Mouse (Mus musculus): ENCODE results near the gene Mterf1a. TPM values are rescaled to one million over a fixed set of nuclear protein-coding genes. Genes with fewer than 3 reads are reported as not detected.

Mterf1a gene
- polyA plus RNA-seq, 1 experiment: 3.0 TPM

- H3K27me3 ChIP-seq (ENCODE audit: control insufficient read depth, insufficient read depth, low read length): no peaks in the 10 kb centered on the region
- no peak for DNase-seq
- H3K4me3 ChIP-seq (ENCODE audit: control insufficient read depth, insufficient read depth, low read length): no peak overlapping the region
- no peaks in the 10 kb centered on the region for H3K36me3 ChIP-seq (ENCODE audit: control insufficient read depth, insufficient read depth, low read length)
- no peak overlapping the region for H3K27ac ChIP-seq (ENCODE audit: control insufficient read depth, insufficient read depth, low read length)
- TF ChIP-seq POLR2A (IDR thresholded peaks at IDR 0.05; ENCODE audit: control insufficient read depth, extremely low read depth, insufficient read depth, low read length, poor library complexity) (no peak), CTCF (IDR thresholded peaks at IDR 0.05; ENCODE audit: borderline replicate concordance, control insufficient read depth, extremely low read depth, insufficient read depth, low read length, poor library complexity) (no peak)
- no peaks in the 10 kb centered on the region for H3K4me1 ChIP-seq (replicated peaks; ENCODE audit: control insufficient read depth, insufficient read depth, low read length)
- WGBS: 93% methylated on average over 5 of the region's 5 CpGs
These were observed 41.5 kb upstream of the Mterf1a start for GRCm38 (mm10) chr5:3935266-3935665.

GRCm38 (mm10) chr5:3933551-3933950 lies 39.8 kb upstream of the Mterf1a start:
- DNase-seq: no peak
- H3K4me3 ChIP-seq (ENCODE audit: control insufficient read depth, insufficient read depth, low read length): no peak overlapping the region
- TF ChIP-seq POLR2A (IDR thresholded peaks at IDR 0.05; ENCODE audit: control insufficient read depth, extremely low read depth, insufficient read depth, low read length, poor library complexity) (no peak), CTCF (IDR thresholded peaks at IDR 0.05; ENCODE audit: borderline replicate concordance, control insufficient read depth, extremely low read depth, insufficient read depth, low read length, poor library complexity) (no peak)
- no peaks in the 10 kb centered on the region for H3K36me3 ChIP-seq (ENCODE audit: control insufficient read depth, insufficient read depth, low read length)
- 95% methylated on average over 3 of the region's 3 CpGs for WGBS
- H3K27ac ChIP-seq (ENCODE audit: control insufficient read depth, insufficient read depth, low read length): no peak overlapping the region
- no peaks in the 10 kb centered on the region for H3K27me3 ChIP-seq (ENCODE audit: control insufficient read depth, insufficient read depth, low read length)
- no peaks in the 10 kb centered on the region for H3K4me1 ChIP-seq (replicated peaks; ENCODE audit: control insufficient read depth, insufficient read depth, low read length)

- no peak overlapping the region for H3K4me3 ChIP-seq (ENCODE audit: control insufficient read depth, insufficient read depth, low read length)
- no peak for DNase-seq
- TF ChIP-seq CTCF (IDR thresholded peaks at IDR 0.05; ENCODE audit: borderline replicate concordance, control insufficient read depth, extremely low read depth, insufficient read depth, low read length, poor library complexity): no peak
- no peak for TF ChIP-seq POLR2A (IDR thresholded peaks at IDR 0.05; ENCODE audit: control insufficient read depth, extremely low read depth, insufficient read depth, low read length, poor library complexity)
- H3K27ac ChIP-seq (ENCODE audit: control insufficient read depth, insufficient read depth, low read length): no peak overlapping the region
- H3K36me3 ChIP-seq (ENCODE audit: control insufficient read depth, insufficient read depth, low read length): no peaks in the 10 kb centered on the region
- H3K27me3 ChIP-seq (ENCODE audit: control insufficient read depth, insufficient read depth, low read length): no peaks in the 10 kb centered on the region
- 96% methylated on average over 3 of the region's 3 CpGs for WGBS
- no peaks in the 10 kb centered on the region; the same call in 1 of the 2 replicates for H3K4me1 ChIP-seq (replicated peaks; ENCODE audit: control insufficient read depth, insufficient read depth, low read length)
These were observed 37.9 kb upstream of the Mterf1a start for GRCm38 (mm10) chr5:3931636-3932035.

- Histone ChIP-seq H3K4me1 (replicated peaks; ENCODE audit: control insufficient read depth, insufficient read depth, low read length) (no peaks in the 10 kb centered on the region; the same call in 1 of the 2 replicates), H3K27ac (ENCODE audit: control insufficient read depth, insufficient read depth, low read length) (no peak overlapping the region), H3K4me3 (ENCODE audit: control insufficient read depth, insufficient read depth, low read length) (no peak overlapping the region), H3K36me3 (ENCODE audit: control insufficient read depth, insufficient read depth, low read length) (no peaks in the 10 kb centered on the region), H3K27me3 (ENCODE audit: control insufficient read depth, insufficient read depth, low read length) (no peaks in the 10 kb centered on the region)
- no peak for DNase-seq
- WGBS: 91% methylated on average over 5 of the region's 5 CpGs
- no peak for TF ChIP-seq CTCF (IDR thresholded peaks at IDR 0.05; ENCODE audit: borderline replicate concordance, control insufficient read depth, extremely low read depth, insufficient read depth, low read length, poor library complexity)
- TF ChIP-seq POLR2A (IDR thresholded peaks at IDR 0.05; ENCODE audit: control insufficient read depth, extremely low read depth, insufficient read depth, low read length, poor library complexity): no peak
These were observed 37.0 kb upstream of the Mterf1a start for GRCm38 (mm10) chr5:3930760-3931159.

- under 1% methylated on average over 12 of the region's 12 CpGs for WGBS
- H3K4me3 ChIP-seq (ENCODE audit: control insufficient read depth, insufficient read depth, low read length): peak overlapping the region; percentile 100
- H3K27ac ChIP-seq (ENCODE audit: control insufficient read depth, insufficient read depth, low read length): no peak overlapping the region
- no peak for TF ChIP-seq POLR2A (IDR thresholded peaks at IDR 0.05; ENCODE audit: control insufficient read depth, extremely low read depth, insufficient read depth, low read length, poor library complexity)
- TF ChIP-seq CTCF (IDR thresholded peaks at IDR 0.05; ENCODE audit: borderline replicate concordance, control insufficient read depth, extremely low read depth, insufficient read depth, low read length, poor library complexity): no peak
- no peaks in the 10 kb centered on the region; the same call in 1 of the 2 replicates for H3K4me1 ChIP-seq (replicated peaks; ENCODE audit: control insufficient read depth, insufficient read depth, low read length)
- peak; percentile 42 for DNase-seq
- H3K36me3 ChIP-seq (ENCODE audit: control insufficient read depth, insufficient read depth, low read length): no peaks in the 10 kb centered on the region
- H3K27me3 ChIP-seq (ENCODE audit: control insufficient read depth, insufficient read depth, low read length): no peaks in the 10 kb centered on the region
These were observed 34.9 kb upstream of the Mterf1a start for GRCm38 (mm10) chr5:3928690-3929046.

- WGBS: 1% methylated on average over 79 of the region's 82 CpGs
- DNase-seq: peak; percentile 59
- Histone ChIP-seq H3K4me1 (replicated peaks; ENCODE audit: control insufficient read depth, insufficient read depth, low read length) (no peaks in the 10 kb centered on the region; the same call in 1 of the 2 replicates), H3K27me3 (ENCODE audit: control insufficient read depth, insufficient read depth, low read length) (no peaks in the 10 kb centered on the region), H3K36me3 (ENCODE audit: control insufficient read depth, insufficient read depth, low read length) (no peaks in the 10 kb centered on the region), H3K4me3 (ENCODE audit: control insufficient read depth, insufficient read depth, low read length) (peak within 1 kb of the TSS; percentile 100), H3K27ac (ENCODE audit: control insufficient read depth, insufficient read depth, low read length) (no peak within 1 kb of the TSS)
- TF ChIP-seq POLR2A (IDR thresholded peaks at IDR 0.05; ENCODE audit: control insufficient read depth, extremely low read depth, insufficient read depth, low read length, poor library complexity) (no peak; the same call in 1 of the 2 replicates), CTCF (IDR thresholded peaks at IDR 0.05; ENCODE audit: borderline replicate concordance, control insufficient read depth, extremely low read depth, insufficient read depth, low read length, poor library complexity) (peak; percentile 47; the same call in 1 of the 2 replicates)
These were observed 34.3 kb upstream of the Mterf1a start, which contains the start of gene Akap9 for GRCm38 (mm10) chr5:3927801-3928689. Gene Akap9, plus strand, starts transcription at chr5:3928054.

Measured in thymus, adult 2 months (tissue).